Mouse (Mus musculus) layer of hippocampus, adult 11-12 months (tissue): ENCODE measurements around the gene Pecam1.
A peak's percentile ranks its signal among the peaks of the same experiment; 100 is the strongest.
"Not testable (repeated sequence)": the region's sequence is repeated elsewhere in the genome, so short reads cannot be mapped to it uniquely, and the experiment has no call there.

Source experiments
- DNase-seq: peaks from one replicate; pipeline ENCODE4 v3.0.0; 2022; ENCODE audit warnings: low spot score

Pecam1 gene

GRCm38 (mm10) chr11:106770195-106770974 is 20.0 kb upstream of the Pecam1 start:
- no peak for DNase-seq

- no peak for DNase-seq
Measured at GRCm38 (mm10) chr11:106767516-106767915, 17.1 kb upstream of the Pecam1 start.

DNA sequence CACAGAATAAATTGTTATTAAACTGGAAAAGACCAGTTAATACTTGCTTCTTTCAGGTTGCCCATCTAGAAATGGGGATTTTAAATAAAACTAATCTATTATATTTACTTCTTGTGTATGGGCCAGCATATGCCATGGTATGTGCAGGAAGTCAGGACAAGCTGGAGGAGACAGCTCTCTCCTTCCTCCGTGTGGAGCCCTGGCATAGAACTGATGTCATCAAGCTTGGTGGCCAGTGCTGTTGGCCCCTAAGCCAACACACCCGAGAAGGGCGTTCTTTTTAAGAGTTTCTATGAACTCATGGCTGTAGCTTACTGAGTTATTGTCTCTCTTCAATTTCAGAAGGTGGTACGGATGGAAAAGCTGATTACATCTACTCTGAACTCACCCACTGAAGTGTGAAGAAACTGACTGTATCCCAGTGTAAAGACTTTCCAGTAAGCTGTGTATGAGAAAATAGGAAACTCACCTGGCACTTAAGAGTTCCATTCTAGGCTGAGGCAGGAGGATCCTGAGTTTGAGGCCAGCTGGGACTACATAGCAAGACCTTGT is 16.3 kb upstream of the Pecam1 start:
- no peak for DNase-seq

- DNase-seq, result no peak
Measured at GRCm38 (mm10) chr11:106762800-106763185, 12.4 kb upstream of the Pecam1 start.

GRCm38 (mm10) chr11:106762139-106762799 is 11.8 kb upstream of the Pecam1 start:
- peak; percentile 29 for DNase-seq

DNA sequence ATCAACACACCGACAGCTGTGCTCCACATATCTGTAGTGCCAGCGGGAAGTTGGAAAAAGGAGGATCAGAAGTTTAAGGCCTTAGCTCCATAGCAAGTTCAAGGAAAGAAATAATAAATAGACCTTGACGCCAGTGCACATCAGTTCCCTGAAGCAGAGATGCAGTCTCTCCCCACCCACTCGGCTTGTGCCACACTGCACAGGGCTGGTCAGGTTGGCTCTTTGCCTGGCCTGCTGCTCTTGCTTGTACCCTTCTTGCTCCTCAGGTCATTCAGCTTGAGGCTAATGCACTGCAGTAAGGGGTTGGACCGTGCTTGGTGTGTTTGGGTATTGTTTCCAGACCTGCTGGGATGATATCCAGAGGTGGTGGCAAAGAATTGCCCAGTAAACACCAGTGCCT is 10.1 kb upstream of the Pecam1 start:
- no peak for DNase-seq

DNA sequence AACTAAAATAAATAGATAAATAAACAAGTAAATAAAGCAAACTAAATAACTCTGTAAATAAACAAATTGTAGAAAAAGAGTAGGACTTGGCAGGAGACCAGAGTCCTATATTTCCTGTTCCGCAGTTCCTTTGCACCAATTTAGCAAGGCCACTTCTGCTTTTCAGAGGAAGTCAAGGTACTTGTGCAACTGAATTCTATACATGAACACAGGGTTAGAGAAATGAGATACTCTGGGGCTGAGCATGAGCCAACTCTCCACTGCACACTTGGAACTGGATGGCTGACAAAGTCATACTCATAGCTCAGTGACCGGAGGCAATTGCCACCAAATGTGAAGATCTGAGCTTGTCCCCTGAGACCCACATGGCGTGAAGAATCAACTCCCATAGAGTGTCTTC is 8.6 kb upstream of the Pecam1 start:
- no peak for DNase-seq

DNA sequence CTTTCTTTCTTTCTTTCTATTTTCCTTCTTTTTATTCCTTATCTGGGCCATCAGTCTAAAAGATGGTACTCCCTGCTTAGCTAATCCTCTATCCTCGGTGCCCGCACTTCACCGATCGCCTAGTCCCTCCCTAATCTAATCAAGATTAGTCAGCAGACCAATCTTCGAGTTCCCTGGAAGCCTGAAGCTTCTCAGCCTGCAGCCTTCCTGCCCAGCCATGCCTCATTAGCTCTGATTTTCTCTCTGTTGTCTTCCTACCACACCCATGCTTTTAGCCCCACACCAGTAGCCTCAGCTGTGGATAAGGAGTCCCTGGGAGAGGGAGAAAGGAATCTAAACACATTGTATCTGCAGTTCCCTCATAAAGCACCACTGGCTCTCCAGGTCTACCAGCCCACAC is 5.2 kb upstream of the Pecam1 start:
- no peak for DNase-seq

GRCm38 (mm10) chr11:106753314-106753713 is 2.9 kb upstream of the Pecam1 start:
- DNase-seq, result no peak

GRCm38 (mm10) chr11:106752103-106752502 is 1.7 kb upstream of the Pecam1 start:
- DNase-seq, result peak; percentile 37

DNA sequence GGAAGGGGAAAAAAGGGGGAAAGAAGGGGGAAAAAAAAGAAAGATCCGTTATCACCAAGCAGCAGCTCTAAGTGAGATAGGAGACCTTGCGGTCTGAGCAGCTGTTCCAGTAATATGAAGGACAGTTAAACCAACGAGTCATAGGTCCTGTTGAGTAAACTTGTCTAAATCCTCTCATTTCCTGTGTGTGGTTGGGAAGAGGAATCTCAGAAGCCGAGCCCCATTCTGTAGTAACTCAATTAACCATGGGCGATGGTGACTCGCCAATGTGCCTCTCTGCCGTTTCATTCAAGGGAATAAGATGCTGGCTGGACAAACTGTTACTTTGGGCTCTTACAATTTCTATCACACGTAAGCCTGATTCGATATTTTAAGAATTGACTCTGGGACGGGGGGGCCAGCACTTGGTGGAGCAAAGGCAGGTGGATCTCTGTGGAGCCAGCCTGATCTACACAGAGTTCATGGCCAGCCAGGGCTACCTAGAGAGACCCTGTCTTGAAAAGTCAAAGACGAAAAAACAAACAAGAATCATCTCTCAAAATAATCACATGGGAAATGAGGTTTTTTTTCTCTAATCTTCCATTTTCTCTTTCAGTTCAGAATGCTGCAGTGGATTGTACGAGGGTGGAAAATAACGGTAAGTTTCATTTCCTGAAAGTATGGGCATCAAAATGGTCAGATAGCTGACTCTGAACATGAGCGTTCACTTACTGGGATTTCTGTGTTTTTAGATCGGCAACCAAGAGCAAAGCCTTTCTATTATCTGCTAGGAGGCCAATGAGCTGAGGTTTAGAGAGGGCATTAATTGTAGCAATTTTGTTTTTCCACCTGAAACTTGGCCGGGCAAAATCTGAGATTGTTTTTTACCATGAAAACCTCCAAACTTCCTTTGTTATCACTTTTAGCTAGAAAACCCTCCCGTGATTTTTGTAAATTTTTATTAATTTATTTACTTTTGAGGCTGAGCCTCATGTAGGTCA is 901 bp upstream of the Pecam1 start, which contains the start of gene Milr1:
Gene Milr1, plus strand, starts transcription at position 188 of the 980 bp plus-strand sequence.
- DNase-seq, result no peak

- DNase-seq, result not testable (repeated sequence)
Measured at GRCm38 (mm10) chr11:106749557-106750120, 789 bp downstream of the Pecam1 start.

- DNase-seq, result no peak
Measured at GRCm38 (mm10) chr11:106744949-106745348, 5.5 kb downstream of the Pecam1 start.

DNA sequence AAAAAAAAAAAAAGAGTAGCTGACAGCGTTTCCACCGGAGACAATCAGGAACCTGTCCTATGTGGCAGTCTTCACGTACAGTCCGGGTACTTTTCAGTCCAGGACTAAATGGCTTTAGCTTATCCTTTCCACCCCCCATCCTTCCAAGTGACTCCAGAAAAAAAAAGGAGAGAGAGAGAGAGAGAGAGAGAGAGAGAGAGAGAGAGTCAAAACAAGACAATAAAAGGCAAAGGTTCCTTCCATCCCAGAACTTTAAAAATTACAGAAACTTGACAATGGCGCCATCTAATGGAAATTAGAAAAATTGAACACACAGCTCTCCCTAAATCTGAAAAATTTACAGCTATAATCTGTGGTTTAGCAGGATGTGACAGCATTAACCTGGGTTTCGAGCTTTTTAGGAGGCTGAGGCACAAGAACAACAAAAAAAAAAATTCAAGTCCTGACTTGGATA is 8.0 kb downstream of the Pecam1 start:
- no peak for DNase-seq

GRCm38 (mm10) chr11:106741826-106742225 is 8.6 kb downstream of the Pecam1 start:
- DNase-seq, result no peak

DNA sequence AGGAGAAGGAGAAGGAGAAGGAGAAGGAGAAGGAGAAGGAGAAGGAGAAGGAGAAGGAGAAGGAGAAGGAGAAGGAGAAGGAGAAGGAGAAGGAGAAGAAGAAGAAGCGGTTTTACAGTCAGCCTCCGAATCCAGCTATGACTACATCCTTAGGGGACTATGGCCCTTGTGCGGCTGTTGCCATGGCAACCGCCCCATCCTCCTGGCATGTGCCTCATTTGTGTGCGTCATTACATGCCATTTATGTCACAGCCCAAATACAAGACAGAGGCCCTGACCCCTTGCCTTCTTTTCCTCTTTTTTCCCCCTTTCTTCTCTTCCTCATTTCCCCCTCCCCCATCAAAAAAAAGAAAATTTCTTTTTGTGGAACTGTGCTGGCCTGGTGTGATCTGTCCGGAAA is 9.2 kb downstream of the Pecam1 start:
- no peak for DNase-seq

DNA sequence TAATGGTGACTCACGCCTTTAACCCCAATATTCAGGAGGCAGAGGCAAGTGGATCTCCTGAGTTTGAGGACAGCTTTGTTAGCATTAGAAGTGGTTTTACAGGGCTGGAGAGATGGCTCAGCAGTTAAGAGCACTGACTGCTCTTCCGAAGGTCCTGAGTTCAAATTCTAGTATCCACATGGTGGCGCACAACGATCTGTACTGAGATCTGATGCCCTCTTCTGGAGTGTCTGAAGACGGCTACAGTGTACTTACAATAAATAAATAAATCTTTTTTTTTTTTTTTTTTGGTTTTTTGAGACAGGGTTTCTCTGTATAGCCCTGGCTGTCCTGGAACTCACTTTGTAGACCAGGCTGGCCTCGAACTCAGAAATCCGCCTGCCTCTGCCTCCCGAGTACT is 9.7 kb downstream of the Pecam1 start:
- not testable (repeated sequence) for DNase-seq

GRCm38 (mm10) chr11:106739116-106739515 is 11.3 kb downstream of the Pecam1 start:
- DNase-seq, result no peak

DNA sequence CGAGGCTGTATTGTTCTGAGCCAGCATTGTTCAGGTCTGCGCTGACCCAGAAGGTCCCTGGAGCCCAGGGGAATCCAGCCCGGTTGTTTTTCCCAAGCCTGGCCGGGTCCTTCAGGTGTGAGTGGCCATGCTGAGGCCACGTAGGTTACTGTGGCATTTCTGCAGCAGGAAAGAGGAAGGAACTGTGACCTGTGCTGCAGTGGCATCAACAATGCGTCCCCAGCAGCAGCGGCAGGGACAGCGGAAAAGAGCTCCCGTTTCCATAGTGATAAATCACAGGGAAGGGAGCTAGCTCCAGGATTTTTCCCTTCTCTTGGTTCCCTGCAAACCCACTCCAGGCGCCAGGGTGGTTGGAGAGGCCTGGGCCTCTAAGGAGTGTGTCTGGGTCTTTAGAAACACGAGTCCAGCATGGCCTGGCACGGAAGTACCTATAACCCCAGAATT is 13.2 kb downstream of the Pecam1 start:
- DNase-seq, result peak; percentile 35

DNA sequence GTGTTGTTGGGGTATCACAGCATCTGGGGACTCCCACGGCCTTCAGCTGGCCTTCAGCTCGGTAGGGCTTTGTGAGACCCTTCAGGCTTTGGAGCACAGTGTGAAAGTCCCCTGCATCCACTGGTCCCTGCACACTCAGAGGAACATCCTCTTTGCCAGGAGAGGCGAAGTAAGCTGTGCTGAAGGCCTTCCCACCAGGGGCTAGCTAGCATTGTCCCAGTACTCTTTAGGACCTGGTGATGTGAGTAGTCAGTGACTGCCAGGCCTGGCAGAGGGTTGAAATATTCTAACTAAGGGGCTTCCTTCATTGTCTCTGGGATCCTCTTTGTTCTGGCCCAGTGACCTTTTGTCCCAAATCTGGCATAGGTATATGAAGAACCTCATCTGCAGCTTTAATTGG is 13.8 kb downstream of the Pecam1 start:
- DNase-seq, result no peak

DNA sequence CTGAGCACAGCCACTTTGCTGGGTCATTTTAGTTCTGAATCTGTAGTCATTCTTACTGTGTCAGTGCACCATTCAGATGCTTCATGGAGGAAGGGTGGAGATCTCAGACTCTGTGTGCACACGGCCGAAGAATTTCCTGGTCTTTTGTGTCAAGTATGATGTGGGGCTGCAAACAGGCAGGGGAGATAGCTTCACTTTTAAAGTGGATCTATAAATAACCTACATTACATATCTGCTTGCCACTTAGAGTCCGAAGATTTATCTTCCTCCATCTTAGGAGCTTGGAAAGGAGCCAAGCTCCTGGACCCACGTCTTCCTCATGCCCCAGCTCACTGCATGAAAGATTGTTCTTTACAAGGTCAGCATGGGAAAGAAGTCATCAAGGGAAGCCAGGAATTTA is 19.7 kb downstream of the Pecam1 start:
- DNase-seq, result no peak

- no peak for DNase-seq
Measured at GRCm38 (mm10) chr11:106729656-106730055, 20.8 kb downstream of the Pecam1 start.
